Mouse (Mus musculus): ENCODE data around the gene Yipf1. TPM values are rescaled to one million over a fixed set of nuclear protein-coding genes. Genes with fewer than 3 reads are reported as not detected.

Gene Yipf1
- 37.6 to 46.4 TPM (median 43.4 TPM) in 4 replicates for total RNA-seq (2023)

DNA sequence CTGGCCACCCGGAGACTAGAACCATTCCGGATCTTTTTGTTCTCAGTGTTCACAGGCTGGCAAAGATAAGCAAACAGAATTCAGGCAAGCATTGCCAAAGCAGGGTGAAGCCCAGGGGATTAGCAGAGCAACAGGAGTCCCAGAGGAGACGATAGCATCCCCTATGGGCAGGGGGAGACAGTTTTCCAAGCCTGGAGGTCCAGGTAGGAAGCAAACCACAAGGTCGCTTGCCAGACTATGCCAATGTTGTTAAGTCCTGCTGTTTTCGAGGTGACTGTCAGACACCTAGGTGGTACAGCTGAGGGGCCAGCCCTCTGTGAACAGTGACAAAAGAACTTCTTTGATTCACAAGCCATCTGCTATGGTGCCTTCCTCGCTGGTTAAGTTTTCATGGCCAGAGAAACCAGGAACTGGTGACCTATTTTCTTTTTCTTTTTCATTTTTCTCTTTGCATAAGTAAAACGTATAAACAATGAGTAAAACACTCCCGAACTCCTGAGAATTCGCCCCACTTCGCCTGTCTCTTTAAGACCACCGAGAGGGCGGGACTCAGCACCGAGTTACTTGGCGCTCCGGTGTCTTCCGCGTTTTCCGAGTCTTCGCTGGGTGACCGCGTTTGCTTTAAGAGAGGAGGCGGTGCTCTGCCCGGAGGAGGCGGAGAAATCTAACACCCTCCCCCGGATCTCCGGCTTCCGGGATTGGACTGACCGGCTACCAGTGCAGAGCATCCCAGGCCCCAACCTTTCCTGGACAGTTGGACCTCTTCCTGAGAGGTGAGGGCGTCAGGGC, at the start of gene Yipf1:
Gene Yipf1, plus strand, starts transcription at position 674 of the 789 bp plus-strand sequence.

GRCm38 (mm10) chr4:107306966-107307365, 7.2 kb upstream of the Yipf1 start, which contains the start of gene Dio1:
Gene Dio1 (minus strand): TSS chr4:107307169.

GRCm38 (mm10) chr4:107367567-107368314, 53.6 kb downstream of the Yipf1 start, which contains the start of gene Ndc1:
Gene Ndc1 (plus strand): TSS chr4:107367784.

Other genes with a start within 250 kb of the Yipf1 start
- gene Mrpl37, start 247.5 kb upstream of the Yipf1 start, total RNA-seq (2023): 69.3 to 77.2 TPM (median 75.1 TPM) in 4 replicates
- 6.3 to 17.5 TPM (median 12.8 TPM) in 4 replicates for gene Cyb5rl, start 247.4 kb upstream of the Yipf1 start, total RNA-seq (2023)
- gene Cdcp2, start 217.5 kb upstream of the Yipf1 start, total RNA-seq (2023): 0.22 to 0.95 TPM in 2 of 4 replicates, not detected in the others
- 76.8 to 87.5 TPM (median 81.0 TPM) in 4 replicates for gene Tmem59, start 136.0 kb upstream of the Yipf1 start, total RNA-seq (2023)
- 33.6 to 40.0 TPM (median 36.0 TPM) in 4 replicates for gene Tceanc2, start 135.2 kb upstream of the Yipf1 start, total RNA-seq (2023)
- not detected in 4 replicates for gene Ldlrad1, start 105.2 kb upstream of the Yipf1 start, total RNA-seq (2023)
- gene Lrrc42, start 60.8 kb upstream of the Yipf1 start, total RNA-seq (2023): 16.1 to 25.8 TPM (median 22.4 TPM) in 4 replicates
- gene Hspb11, start 60.8 kb upstream of the Yipf1 start, total RNA-seq (2023): 9.9 to 19.2 TPM (median 13.7 TPM) in 4 replicates
- not detected in 4 replicates for gene Dio1, start 7.2 kb upstream of the Yipf1 start, total RNA-seq (2023)
- gene Ndc1, start 53.4 kb downstream of the Yipf1 start, total RNA-seq (2023): 6.5 to 10.0 TPM (median 8.2 TPM) in 4 replicates
- gene Glis1, start 120.2 kb downstream of the Yipf1 start, total RNA-seq (2023): 0.42 to 1.7 TPM (median 0.66 TPM) in 3 of 4 replicates, not detected in the other